Mouse (Mus musculus) adrenal gland, postnatal 10 days (tissue): ENCODE data around the gene Higd1c. TPM values are rescaled to one million over a fixed set of nuclear protein-coding genes. Genes with fewer than 3 reads are reported as not detected.
"Not testable (repeated sequence)": the region's sequence is repeated elsewhere in the genome, so short reads cannot be mapped to it uniquely, and the experiment has no call there.

Experiments used
- DNase-seq: peaks from one replicate; pipeline ENCODE4 v3.0.0; 2021; ENCODE audit warnings: mixed read lengths
- total RNA-seq, 2 experiments: library from RNA; stranded (reverse); gene quantifications; 2 replicates each; pipeline ENCODE4 v1.2.3; 2021

The Higd1c gene
- total RNA-seq, 2 experiments from 2014 or later = 0.70 TPM; not detected in 1

GRCm38 (mm10) chr15:100411731-100412130 lies 47.4 kb downstream of the Higd1c start:
- no peak for DNase-seq

- DNase-seq = no peak
Measured at GRCm38 (mm10) chr15:100413306-100413705, 49.0 kb downstream of the Higd1c start.

DNA sequence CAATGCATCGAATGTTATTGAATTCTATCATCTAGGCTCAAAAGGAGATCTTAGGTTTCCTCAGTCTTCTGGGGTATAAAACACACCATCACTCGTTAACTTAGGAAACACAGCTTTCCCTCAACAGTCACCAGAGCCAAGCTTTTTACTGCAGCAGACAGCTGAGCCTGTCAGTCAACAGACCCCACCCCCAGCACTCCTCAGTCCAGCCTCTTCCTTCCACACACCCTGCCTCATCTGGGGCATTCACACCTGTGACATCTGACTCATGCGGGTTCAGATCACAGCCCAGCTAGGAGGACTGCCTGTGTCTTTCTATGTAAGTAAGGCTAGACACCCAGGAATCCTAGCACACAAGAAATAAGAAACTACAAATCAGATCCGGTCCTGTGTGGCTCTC lies 49.7 kb downstream of the Higd1c start:
- no peak for DNase-seq

DNA sequence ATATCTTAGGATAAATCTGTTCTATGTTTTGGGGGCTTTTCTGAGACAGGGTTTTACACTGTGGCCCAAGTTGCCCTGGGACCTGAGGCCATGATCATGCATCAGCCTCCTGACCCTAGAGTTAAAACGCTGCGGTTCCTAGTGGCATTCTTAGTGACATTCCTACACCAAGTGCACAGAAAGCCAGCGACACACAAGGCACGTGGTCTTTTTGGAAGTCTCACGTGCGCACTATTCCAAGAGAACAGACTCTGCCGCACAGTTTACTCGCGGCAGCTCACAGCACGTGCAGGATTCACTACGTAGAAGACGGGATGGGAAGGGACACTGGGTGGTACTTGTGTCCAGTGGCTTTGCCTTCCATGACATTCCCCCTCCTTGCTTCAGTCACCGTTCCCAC lies 50.6 kb downstream of the Higd1c start:
- no peak for DNase-seq

DNA sequence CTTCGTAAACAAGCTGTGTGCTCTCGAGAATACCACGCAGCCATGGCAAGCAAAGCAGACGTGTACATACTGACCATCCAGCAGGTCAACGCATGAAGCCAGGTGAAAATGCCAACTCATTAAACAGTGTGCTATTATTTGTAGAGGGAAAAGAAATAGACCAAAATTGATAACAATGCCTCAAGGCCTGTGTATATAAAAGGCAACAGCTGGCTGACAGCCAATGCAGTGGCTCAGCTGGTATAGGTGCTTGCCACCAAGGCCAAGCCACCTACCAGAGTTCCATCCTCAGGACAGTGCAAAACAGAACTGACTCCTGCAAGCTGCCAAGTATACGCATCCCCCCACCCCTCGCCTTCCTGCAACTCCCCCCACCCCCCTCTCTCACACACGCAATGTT lies 51.3 kb downstream of the Higd1c start:
- peak; percentile 50 for DNase-seq

DNA sequence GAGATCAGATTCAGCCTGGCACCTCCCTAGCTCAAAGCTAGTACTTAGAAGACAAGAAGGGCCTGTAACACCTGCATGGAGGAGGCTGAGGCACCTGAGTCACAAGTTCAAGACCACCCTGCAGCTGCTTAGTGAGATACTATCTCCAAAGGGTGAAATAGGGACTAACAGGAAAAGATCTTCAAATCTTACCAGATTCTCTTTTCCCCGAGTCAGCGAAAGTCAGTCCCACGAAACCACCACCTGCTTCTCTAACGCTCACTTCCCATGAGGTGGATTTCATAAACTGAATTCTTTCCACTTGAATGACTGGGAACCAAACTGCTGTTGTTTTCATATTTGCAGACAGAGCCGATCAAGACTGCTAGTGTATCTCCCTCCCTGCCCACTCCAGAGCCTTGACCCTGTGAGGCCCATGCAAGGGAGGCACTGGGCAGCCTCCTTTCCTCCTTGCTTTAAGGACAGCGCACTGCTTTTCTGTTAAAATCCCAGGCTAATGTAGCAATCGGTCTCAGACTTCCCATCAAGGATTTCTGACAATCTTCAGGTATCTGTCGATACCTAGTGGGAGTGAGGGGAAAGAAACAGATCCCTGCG lies 53.6 kb downstream of the Higd1c start:
- DNase-seq = no peak

GRCm38 (mm10) chr15:100419311-100419710 lies 55.0 kb downstream of the Higd1c start:
- DNase-seq = peak; percentile 74

- no peak for DNase-seq
Measured at GRCm38 (mm10) chr15:100419901-100420745, 55.8 kb downstream of the Higd1c start.

- no peak for DNase-seq
Measured at GRCm38 (mm10) chr15:100421059-100421757, 56.9 kb downstream of the Higd1c start.

GRCm38 (mm10) chr15:100421758-100422197 lies 57.4 kb downstream of the Higd1c start, which contains the start of gene Gm5475:
TSS of gene Gm5475 (plus strand) at chr15:100422147.
- not testable (repeated sequence) for DNase-seq

DNA sequence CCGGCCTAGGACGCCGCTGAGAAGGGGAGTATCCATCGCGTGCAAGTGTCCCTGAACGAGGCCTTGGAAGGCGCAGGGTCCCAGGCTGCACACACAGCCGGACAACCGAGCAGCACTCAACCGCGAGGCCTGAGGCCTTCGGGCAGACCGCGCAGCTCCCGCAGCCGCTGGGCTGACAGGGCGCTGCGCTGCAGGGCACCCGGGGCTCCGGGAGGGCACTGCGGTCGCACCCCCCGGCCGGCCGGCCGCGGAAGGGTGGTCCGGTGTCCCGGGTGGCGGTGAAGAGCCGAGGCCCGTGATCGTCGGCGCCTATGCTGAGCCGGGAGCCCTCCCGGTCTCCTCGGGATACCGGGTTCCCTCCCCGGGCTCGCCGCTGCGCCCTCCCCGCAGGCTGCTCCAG lies 58.1 kb downstream of the Higd1c start:
- peak; percentile 65 for DNase-seq

DNA sequence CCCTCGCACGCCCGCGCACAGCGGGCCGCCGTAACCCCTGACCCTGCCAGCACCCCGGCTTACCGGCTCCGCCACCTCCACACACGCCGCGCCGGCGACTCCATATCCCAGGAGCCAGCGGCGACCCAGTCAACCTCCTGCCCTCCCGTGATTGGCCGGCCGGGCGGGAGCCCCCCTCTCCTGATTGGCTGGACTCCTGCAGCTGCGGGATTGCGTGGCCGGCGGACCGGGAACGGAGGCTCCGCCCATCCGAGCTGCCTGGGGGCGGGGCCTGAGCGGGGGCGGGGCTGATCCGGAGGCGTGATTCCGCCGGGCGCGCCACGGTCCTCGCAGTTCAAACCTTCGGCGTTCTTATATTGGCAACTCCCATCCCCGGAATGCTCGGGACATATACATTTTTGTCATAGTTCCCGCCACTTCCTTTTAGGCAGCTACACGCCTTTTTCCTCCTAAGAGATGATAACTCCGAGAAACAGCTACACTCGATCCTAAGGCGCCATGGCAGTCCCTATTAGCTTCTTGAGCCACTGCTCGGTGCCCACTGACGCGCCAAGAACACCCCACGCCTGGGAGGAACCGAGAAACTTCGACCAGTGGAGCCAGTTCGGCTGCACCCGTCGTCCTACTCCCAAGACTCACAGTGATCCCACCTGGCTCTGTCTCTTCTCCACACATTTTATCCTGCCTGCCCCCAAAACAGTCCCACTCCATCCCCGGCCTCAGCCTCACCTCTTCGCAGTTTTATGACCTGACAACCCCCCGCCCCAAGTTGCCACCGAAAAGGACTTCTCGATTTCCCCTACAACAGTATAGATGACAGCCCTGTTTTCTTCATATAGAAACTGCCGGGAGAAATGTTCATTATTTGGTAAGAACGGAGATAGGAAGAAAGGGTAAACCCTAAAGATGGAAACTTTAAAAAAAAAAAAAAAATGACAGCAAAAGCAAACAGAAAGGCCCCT lies 58.8 kb downstream of the Higd1c start:
- DNase-seq = peak; percentile 99

DNA sequence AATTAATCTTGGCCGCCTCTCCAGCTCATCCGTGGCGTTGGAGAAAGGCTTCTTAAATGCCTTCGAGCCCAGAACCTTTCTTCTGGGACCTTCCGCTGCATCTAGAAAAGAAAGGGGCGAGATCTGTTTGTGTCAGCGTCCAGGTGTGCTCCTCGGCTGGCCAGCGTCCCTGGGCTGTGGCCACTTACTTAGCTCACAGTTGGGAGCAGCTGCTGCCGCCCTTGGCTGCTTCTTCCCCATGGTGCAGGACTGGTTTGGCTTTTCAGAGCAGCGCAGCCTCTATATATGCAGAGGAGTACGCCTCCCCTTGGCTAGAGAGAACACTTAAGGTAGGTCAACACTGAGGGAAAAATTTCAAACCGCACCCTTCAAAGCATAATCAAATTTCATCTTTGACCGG lies 59.6 kb downstream of the Higd1c start:
- DNase-seq = no peak

DNA sequence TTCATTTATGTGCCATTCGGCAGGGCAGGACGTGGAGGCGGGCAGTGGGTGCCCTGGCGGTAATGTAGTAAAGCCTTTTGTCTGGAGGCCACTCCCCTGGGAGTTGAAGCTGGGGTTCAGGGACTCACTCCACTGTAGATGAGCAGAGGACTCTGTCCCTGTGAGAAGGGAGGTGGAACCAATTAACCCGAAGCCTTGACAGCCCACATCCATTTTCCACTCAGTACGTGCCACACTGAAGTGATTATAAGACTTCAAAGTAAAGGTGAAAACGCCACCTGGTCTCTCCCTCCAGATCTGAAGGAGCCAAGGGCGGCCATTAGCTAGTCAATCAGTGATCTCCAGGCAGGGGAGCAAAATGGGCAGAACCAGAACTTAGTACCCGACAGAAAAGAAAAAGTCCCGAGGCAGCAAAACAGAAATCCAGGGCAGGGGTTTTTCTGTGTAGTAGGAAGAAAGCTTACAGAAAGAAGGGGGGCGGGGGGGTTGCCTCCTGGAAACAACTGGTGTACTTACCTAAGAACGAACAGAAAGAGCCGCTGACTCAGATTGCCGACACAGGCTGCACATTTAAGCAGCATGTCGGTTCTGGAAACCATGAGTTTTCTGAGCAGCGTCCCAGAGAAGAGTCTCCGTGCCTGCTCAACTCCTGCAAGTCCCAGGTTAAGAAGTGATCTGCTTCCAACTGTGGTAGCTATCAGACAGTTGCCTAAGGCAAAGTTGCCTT lies 60.2 kb downstream of the Higd1c start, which contains the start of gene Slc11a2:
Gene Slc11a2, minus strand, starts transcription at position 677 of the 727 bp plus-strand sequence.
- no peak for DNase-seq

DNA sequence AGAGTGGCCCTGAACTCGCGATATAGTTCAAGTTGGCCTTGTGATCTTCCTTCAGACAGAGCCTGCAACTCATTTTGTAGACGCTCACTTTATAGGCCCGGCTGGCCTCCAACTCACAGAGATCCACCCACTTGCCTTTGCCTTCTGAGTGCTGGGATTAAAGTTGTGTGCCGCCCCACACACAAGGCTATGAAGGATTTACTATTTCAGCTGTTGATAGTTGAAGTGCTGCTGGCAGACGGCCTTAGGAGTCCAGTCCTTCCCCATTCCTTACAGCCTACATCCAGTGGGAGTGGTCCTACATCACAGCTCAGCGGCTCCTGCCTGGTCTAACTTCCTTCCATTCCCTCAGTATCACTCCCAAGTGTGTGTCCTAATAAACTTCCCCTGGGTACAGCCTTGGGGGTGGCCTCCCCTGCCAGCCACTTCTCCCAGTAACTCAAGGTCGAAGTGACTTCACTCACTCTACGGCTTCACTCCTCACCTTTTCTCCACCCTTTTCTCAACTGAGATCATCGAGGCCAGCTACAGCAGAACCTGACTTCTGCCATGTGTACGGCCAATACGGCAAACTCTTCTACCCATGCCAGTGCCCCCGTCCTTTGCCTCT lies 64.1 kb downstream of the Higd1c start:
- peak; percentile 63 for DNase-seq

GRCm38 (mm10) chr15:100429959-100430565 lies 65.7 kb downstream of the Higd1c start:
- no peak for DNase-seq

DNA sequence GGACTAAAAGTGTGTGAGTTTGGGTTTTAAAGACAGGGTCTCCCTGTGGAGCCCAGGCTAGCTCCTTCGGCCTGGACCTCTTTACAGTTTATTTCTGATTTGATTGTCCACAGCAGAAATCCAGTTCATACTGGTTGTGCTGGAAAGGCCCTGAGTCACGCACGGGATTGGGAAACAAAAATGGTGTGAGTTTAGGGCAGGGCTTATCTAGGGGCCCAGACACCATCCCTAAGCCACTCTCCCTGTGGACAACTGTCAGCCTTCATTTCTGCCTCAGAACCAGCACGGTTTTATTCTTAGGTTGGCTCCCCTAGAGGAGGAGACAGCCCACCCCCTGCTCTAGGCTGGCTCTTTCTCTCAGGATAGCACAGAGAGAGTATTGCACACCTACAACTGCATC lies 68.9 kb downstream of the Higd1c start:
- no peak for DNase-seq
